Mouse (Mus musculus) heart, postnatal 36 days (tissue): ENCODE measurements around the gene Rgs2. TPM values are rescaled to one million over a fixed set of nuclear protein-coding genes. Genes with fewer than 3 reads are reported as not detected.

Experiments used
- DNase-seq, 2 experiments: peaks; one replicate each; pipeline ENCODE4 v3.0.0; 2021 to 2022
- intact Hi-C: fragments of 180-260 bp; cut with DNase I; formaldehyde crosslinking; loops from one replicate; pipeline ENCODE4 v1.15.1; 2025
- total RNA-seq, 2 experiments: library from RNA; stranded (reverse); gene quantifications; 2 replicates each; pipeline ENCODE4 v1.2.3; 2021

The Rgs2 gene
- total RNA-seq, 2 experiments from 2014 or later = 26.8 to 81.7 TPM

DNA sequence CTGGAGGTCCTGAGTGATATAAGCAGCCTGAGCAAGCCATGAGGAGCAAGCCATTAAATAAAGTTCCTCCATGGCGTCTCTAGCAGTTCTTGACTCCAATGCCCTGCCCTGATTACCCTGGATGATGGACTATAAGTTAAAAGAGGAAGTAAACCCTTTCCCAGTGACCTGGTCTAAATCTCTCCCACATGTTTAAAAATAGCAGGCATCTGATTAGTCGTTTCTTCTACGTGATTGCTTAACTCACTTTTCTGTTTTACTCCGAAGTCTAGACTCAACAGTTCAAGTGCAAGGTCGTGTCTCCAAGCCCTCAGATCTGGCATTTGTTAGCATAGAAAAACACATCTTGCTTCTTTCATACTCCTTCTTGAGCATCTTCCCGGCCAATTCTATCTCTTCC is 15.2 kb downstream of the Rgs2 start:
- intact Hi-C loops = no loop called here
- DNase-seq = no peak

DNA sequence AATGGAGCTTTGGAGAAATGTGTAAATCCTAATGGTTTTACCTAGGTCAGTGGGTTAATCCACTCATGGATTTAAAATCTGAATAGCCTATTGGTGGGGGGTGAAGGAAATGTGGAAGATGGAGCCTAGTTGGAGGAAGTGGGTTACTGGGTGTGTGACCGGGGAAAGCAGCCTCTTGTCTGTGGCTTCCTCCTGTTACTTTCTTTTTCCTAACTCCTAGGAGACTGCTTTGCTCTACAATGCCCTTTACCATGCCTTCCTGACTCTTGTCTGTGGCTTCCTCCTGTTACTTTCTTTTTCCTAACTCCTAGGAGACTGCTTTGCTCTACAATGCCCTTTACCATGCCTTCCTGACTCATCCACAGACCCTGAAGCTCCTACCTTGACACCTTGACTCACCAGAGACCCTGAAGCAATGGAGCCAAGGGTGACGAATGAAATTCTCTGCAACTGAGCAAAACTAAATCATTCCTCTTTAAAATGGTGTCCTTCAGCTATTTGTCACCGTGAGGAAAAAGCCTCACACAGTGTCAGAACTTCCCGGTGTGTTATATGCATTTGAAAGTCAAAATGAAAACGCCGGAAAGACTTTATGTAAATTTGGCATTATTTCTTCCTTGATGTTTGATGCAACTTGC is 18.9 kb downstream of the Rgs2 start:
- intact Hi-C loops = no loop called here
- DNase-seq = no peak

DNA sequence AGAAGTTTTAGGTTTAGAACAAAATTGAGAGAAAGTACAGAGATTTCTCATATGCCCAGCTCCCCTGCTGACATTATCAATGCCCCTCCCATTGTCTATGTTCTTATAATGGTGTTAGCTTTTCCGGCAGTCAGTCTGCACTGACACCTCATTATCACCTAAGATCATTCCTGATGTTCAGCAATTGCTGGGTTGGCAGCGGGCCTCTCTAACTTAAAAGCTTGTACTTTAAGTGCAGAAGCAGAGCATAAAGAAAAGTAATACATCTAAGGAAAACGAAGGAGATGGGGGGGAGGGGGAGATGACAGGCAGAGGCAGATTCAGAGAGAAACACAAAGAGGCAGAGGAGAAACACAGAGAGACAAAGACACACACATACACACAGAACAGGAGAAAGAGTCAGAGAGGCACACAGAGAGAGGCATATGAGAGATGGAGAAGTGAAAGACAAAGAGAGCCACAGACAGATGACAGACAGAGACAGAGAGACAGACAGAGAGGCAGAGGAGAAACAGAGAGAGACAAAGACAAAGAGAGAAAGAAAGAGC is 21.1 kb downstream of the Rgs2 start:
- DNase-seq = no peak
- intact Hi-C loops = no loop called here

DNA sequence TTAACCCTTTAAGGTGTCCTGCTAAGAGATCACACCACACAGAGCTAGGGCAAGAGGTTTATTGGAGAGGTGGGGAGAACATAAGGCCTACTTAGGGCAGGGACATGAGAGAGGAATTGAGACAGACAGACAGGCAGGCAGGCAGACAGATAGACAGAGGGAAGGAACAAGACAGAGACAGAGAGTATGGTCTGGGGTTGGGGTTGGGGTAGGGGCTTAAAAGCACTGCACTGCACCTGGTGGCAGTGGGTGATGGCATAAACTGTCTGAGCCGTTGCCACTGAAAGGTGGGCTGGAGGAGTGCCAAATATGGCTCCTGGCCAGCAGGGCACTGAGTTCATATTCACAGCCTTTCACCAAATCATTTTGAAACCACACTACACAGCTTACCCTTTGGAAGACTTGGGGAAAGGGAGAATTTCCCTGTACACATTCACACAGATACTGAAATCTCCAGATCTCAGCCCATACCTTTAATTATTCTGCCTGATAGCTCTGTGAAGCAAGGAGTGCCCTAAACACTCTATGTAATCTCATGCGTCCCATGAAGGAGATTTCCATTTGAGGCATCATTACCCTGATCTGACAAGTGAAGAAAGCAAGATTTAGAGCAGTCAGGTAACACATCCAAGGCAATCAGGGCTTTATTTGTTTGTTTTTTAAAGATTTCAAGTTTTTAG is 21.7 kb downstream of the Rgs2 start:
- DNase-seq = no peak
- intact Hi-C loops = no loop called here

DNA sequence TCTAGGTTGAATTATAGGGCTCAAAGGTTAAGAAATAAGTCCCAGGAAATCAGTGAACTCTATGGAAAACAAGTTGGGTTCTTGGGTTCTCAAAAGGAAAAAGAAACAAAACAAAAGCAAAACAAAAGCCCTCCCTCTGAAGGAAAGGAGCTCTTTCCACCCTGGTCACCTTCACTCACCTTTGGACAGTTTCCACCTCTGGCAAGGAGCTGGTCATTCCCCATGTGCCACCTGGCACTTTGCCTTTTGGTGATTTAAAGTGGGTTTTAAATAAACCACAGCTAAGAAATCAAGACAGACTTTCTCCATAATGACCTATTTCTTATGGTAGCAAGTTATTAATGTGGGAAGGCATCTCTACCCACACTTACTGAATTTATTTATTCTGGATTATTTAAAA is 23.1 kb downstream of the Rgs2 start:
- no peak for DNase-seq
- intact Hi-C loops = no loop called here

DNA sequence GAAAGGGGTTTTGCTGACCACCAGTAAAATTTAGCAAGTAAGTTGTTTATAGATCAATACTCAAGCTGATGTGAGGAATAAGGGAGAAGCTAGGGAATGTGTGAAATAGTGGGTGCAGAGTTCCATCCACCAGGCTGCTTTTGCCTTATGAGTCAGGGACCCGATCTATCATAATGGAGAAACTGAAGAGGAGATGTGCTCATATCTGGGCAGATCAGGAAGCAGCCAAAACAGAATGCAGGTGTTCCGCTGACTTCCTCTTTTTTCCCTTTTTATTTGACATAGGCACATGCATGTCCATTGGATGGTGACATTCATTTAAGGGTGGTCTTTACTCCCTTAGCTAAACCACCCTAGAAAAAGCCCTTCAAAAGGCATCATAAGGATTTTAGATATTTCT is 29.3 kb downstream of the Rgs2 start:
- DNase-seq = no peak
- intact Hi-C loops = no loop called here

DNA sequence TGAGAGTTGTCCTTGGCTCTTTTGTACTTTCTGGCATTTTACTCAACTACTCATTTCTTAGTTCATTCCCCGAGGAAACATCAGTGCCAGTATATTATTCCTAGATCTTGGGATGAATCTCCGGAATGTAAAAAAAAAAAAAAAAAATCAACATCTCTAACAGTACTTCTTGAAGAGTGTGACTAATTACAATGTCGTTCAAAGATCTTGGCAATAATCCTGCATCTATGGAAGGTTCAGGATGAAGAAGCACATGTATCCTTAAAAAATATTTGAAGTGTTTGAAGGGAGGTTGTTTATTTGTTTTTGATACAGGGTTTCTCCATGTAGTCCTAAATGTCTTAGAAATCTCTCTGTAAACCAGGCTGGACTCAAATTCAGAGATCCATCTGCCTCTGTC is 41.7 kb downstream of the Rgs2 start:
- intact Hi-C loops = no loop called here
- DNase-seq = no peak

DNA sequence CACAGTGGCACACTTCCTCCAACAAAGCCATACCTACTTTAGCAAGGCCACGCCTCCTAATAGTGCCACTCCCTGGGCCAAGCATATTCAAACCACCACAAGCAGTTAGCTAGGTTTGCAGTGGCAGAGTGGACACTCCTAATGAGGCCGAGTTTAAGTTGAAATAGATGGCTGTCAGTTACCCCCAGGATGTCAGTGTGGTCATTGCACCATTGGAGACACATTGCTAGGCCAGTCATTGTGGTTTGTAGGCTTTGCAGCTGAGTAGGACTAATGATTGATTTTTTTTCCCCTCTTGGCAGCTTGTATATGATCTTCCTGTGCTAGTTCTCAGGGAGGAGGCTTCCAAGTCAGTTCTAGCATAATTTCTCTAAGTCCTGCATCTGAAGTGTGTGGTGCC is 43.6 kb downstream of the Rgs2 start:
- DNase-seq = no peak
- intact Hi-C loops = no loop called here

DNA sequence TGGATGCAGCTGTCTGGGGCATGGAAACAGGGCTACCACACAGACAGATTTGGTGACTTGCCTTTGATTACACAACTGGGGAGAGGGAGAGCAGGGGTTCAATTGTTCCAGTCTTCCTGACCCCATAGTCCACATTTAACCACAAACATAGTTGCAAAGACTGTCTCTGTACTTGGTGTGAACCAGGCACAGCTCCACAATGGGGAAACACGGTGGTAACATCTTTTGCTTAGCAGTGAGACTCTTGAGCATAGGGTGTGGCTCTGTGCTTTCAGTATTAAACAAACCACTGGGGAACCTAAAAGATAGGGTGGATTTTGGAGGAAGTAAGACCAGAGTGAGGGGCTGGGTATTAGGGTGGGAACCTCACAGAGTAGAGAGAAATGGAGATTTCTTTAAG is 47.9 kb downstream of the Rgs2 start:
- intact Hi-C loops = no loop called here
- no peak for DNase-seq

DNA sequence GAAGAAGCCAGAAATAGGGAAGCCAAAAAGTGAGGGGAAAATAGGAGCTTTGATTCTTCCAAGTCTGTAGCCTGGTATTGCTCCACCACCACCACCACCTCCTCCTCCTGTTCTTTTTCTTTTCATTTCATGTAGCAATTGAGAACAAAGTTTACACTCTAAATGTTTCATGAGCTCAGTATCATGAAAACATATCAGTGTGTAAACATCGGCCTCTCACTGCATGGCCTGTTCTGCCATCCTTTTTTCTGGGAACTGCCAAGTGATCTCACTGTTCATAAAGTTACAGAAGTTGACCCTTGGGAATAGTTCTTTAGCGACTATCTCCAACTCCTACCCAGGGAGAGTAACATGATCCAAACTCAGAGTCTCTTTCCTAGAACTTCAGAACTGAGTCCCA is 51.1 kb downstream of the Rgs2 start:
- DNase-seq = no peak
- intact Hi-C loops = no loop called here

Other genes starting within 250 kb of the Rgs2 start
- gene Trove2, start 227.1 kb downstream of the Rgs2 start, total RNA-seq = 1 to 10 TPM; 7.9 to 9.6 TPM
- gene Uchl5, start 226.9 kb downstream of the Rgs2 start, total RNA-seq = 10 to 100 TPM; 17.0 to 18.4 TPM
- gene Rgs13, start 173.2 kb upstream of the Rgs2 start, total RNA-seq = not detected
- not detected for gene Rgs1, start 245.1 kb upstream of the Rgs2 start, total RNA-seq